Mouse (Mus musculus) hindbrain, embryonic 10.5 days (tissue): Measurements from ENCODE around the gene Cd163l1. TPM values are rescaled to one million over a fixed set of nuclear protein-coding genes. Genes with fewer than 3 reads are reported as not detected.

Source experiments
- DNase-seq: peaks from one replicate; pipeline ENCODE4 v3.0.0-alpha.2; 2017; ENCODE audit warnings: low spot score
- H3K27ac ChIP-seq: fragments of 300-500 bp; sonication (generic); 2 replicates; pipeline ENCODE4 v1.5.1; 2016; ENCODE audit warnings: mild to moderate bottlenecking, moderate library complexity
- H3K27me3 ChIP-seq: fragments of 300-500 bp; sonication (generic); 2 replicates; pipeline ENCODE4 v1.6.1; 2016; ENCODE audit warnings: mild to moderate bottlenecking; ENCODE audit not compliant: poor library complexity, insufficient read depth, severe bottlenecking
- H3K36me3 ChIP-seq: fragments of 300-500 bp; sonication (generic); 2 replicates; pipeline ENCODE4 v1.6.1; 2016; ENCODE audit warnings: mild to moderate bottlenecking, moderate library complexity
- H3K4me1 ChIP-seq: fragments of 300-500 bp; sonication (generic); replicated peaks from 2 replicates; pipeline ENCODE4 v1.6.1; 2016; ENCODE audit warnings: mild to moderate bottlenecking
- H3K4me3 ChIP-seq: fragments of 300-500 bp; sonication (generic); 2 replicates; pipeline ENCODE4 v1.5.1; 2016; ENCODE audit warnings: mild to moderate bottlenecking, moderate library complexity
- H3K9me3 ChIP-seq: fragments of 300-500 bp; sonication (generic); 2 replicates; pipeline ENCODE4 v1.6.1; 2016; ENCODE audit warnings: mild to moderate bottlenecking, moderate library complexity
- WGBS: fragments of 180-500 bp; shearing (Covaris S2); methylation state at CpG from one replicate; pipeline ENCODE4 v1.1.7; 2016; 5-methylcytosine and 5-hydroxymethylcytosine counted together
- polyA plus RNA-seq: library from polyadenylated mRNA; unstranded; fragments of >200 nt; fragmentation: Nextera tagmentation; extraction: Ambion mirVana; gene quantifications from 2 replicates; pipeline ENCODE4 v1.2.1, GENCODE M21; 2016

The Cd163l1 gene
- polyA plus RNA-seq, 1 experiment from 2014 or later, result not detected

- H3K4me1 ChIP-seq, result no peaks in the 10 kb centered on the region; the same call in 1 of the 2 replicates
- H3K27ac ChIP-seq, result no peak overlapping the region
- no peak for DNase-seq
- 93% methylated on average over 3 of the region's 3 CpGs for WGBS
- no peaks in the 10 kb centered on the region for H3K27me3 ChIP-seq
- H3K9me3 ChIP-seq, result no peaks in the 10 kb centered on the region
- H3K4me3 ChIP-seq, result no peak overlapping the region
- H3K36me3 ChIP-seq, result no peaks in the 10 kb centered on the region
Observed at GRCm38 (mm10) chr7:140233696-140234095, 15.6 kb downstream of the Cd163l1 start.

- no peaks in the 10 kb centered on the region for H3K4me1 ChIP-seq
- H3K36me3 ChIP-seq, result no peaks in the 10 kb centered on the region
- no peak for DNase-seq
- H3K4me3 ChIP-seq, result no peak within 1 kb of the TSS
- 87% methylated on average over 4 of the region's 4 CpGs for WGBS
- H3K27ac ChIP-seq, result no peak within 1 kb of the TSS
- H3K27me3 ChIP-seq, result no peaks in the 10 kb centered on the region
- peaks cover 2% of the 10 kb centered on the region; the same call in 1 of the 2 replicates for H3K9me3 ChIP-seq
Observed at GRCm38 (mm10) chr7:140247216-140247615, 29.1 kb downstream of the Cd163l1 start, which contains the start of gene 5830411N06Rik. 5830411N06Rik (plus strand) TSS chr7:140247284.

GRCm38 (mm10) chr7:140253780-140254299, 35.8 kb downstream of the Cd163l1 start:
- H3K4me1 ChIP-seq, result no peaks in the 10 kb centered on the region
- H3K36me3 ChIP-seq, result no peaks in the 10 kb centered on the region
- WGBS, result 85% methylated on average over 7 of the region's 7 CpGs
- no peaks in the 10 kb centered on the region for H3K27me3 ChIP-seq
- H3K9me3 ChIP-seq, result no peaks in the 10 kb centered on the region
- H3K4me3 ChIP-seq, result no peak overlapping the region
- DNase-seq, result no peak
- H3K27ac ChIP-seq, result no peak overlapping the region

Other genes starting within 250 kb of the Cd163l1 start
- gene 6430531B16Rik, start 239.5 kb upstream of the Cd163l1 start, polyA plus RNA-seq, result 1.0 and 1.1 TPM in 2 replicates
- gene Adam8, start 225.7 kb upstream of the Cd163l1 start, polyA plus RNA-seq, result 2.4 and 4.1 TPM in 2 replicates
- 48.3 and 53.1 TPM in 2 replicates for gene Zfp511, start 181.9 kb upstream of the Cd163l1 start, polyA plus RNA-seq
- 82.2 and 82.5 TPM in 2 replicates for gene Tubgcp2, start 181.6 kb upstream of the Cd163l1 start, polyA plus RNA-seq
- 95.9 and 105 TPM in 2 replicates for gene Msx3, start 169.2 kb upstream of the Cd163l1 start, polyA plus RNA-seq
- gene Caly, start 135.7 kb upstream of the Cd163l1 start, polyA plus RNA-seq, result 2.7 and 7.2 TPM in 2 replicates
- gene Prap1, start 124.9 kb upstream of the Cd163l1 start, polyA plus RNA-seq, result not detected in 2 replicates
- gene Fuom, start 115.8 kb upstream of the Cd163l1 start, polyA plus RNA-seq, result 13.6 and 17.9 TPM in 2 replicates
- 15.7 and 21.7 TPM in 2 replicates for gene Paox, start 102.5 kb upstream of the Cd163l1 start, polyA plus RNA-seq
- gene Echs1, start 101.8 kb upstream of the Cd163l1 start, polyA plus RNA-seq, result 153 and 156 TPM in 2 replicates
- 29.4 and 30.1 TPM in 2 replicates for gene Mtg1, start 80.7 kb upstream of the Cd163l1 start, polyA plus RNA-seq
- gene Sprn, start 63.4 kb upstream of the Cd163l1 start, polyA plus RNA-seq, result 0.46 and 1.4 TPM in 2 replicates
- gene Olfr522, start 53.5 kb upstream of the Cd163l1 start, polyA plus RNA-seq, result not detected in 2 replicates
- not detected in 2 replicates for gene Olfr523, start 45.0 kb upstream of the Cd163l1 start, polyA plus RNA-seq
- not detected in 2 replicates for gene Olfr524, start 12.3 kb upstream of the Cd163l1 start, polyA plus RNA-seq
- gene 5830411N06Rik, start 29.0 kb downstream of the Cd163l1 start, polyA plus RNA-seq, result not detected in 2 replicates
- gene Olfr525, start 102.6 kb downstream of the Cd163l1 start, polyA plus RNA-seq, result not detected in 2 replicates
- not detected in 2 replicates for gene Olfr527, start 115.8 kb downstream of the Cd163l1 start, polyA plus RNA-seq
- not detected in 2 replicates for gene Olfr60, start 143.4 kb downstream of the Cd163l1 start, polyA plus RNA-seq
- gene Olfr530, start 158.1 kb downstream of the Cd163l1 start, polyA plus RNA-seq, result not detected in 2 replicates
- gene Olfr531, start 184.7 kb downstream of the Cd163l1 start, polyA plus RNA-seq, result not detected in 2 replicates
- not detected in 2 replicates for gene Olfr532, start 203.4 kb downstream of the Cd163l1 start, polyA plus RNA-seq
- not detected in 2 replicates for gene Olfr533, start 245.1 kb downstream of the Cd163l1 start, polyA plus RNA-seq